10 mouse cellular contexts compared by ENCODE assay signal in genomic region chr16:31046217-31046659, GRCm38 (mm10). TPM values are rescaled to one million over a fixed set of nuclear protein-coding genes. Genes with fewer than 3 reads are reported as not detected.
A peak's percentile ranks its signal among the peaks of the same experiment; 100 is the strongest.
DNase-seq lines count a peak whose midpoint lies in the region; ATAC-seq lines count a peak whose summit lies in the region.
"Had no signal": no experiment of that assay in that cellular context is flagged by ENCODE, and none has a peak within 500 bp of the region (broad histone marks: within the 10 kb centered on the region; RNA-seq: fewer than 3 reads in every experiment).

No protein-coding gene starts in this region.

- peak overlapping the region; percentile 53 for H3K9ac ChIP-seq in heart, embryonic 13.5 days

- peaks cover 32% of the 10 kb centered on the region for H3K4me1 ChIP-seq in heart, embryonic 13.5 days

- H3K4me2 ChIP-seq in heart, embryonic 13.5 days, result peak overlapping the region; percentile 51
- H3K4me2 ChIP-seq: midbrain, embryonic 11.5 days had no signal

- H3K27ac ChIP-seq in heart, embryonic 13.5 days (replicated peaks), result peak overlapping the region; percentile 90

- no peak overlapping the region for H3K4me3 ChIP-seq in heart, embryonic 13.5 days

- H3K27me3 ChIP-seq in heart, embryonic 13.5 days (replicated peaks), result no peaks in the 10 kb centered on the region

- no peaks in the 10 kb centered on the region for H3K9me3 ChIP-seq in heart, embryonic 13.5 days

- DNase-seq in cerebellum, adult 11 months, result no peak
- peak; percentile 25 to 39 for DNase-seq in left cerebral cortex, adult 18-20 months (ENCODE audit: low spot score in 2 of 2)
- no peak for DNase-seq in left cerebral cortex, adult 11 months (ENCODE audit: low spot score)
- peak; percentile 66 for DNase-seq in 416B (ENCODE audit: low read depth)
- DNase-seq in thymus, postnatal 4 days, result no peak
- DNase-seq in kidney, adult 8-10 months, result no peak
- DNase-seq: B cell, adult 2 months had no signal

- no peaks in the 10 kb centered on the region for H3K36me3 ChIP-seq in heart, embryonic 13.5 days

- ATAC-seq in cerebellum, adult (ENCODE audit: insufficient number of reproducible peaks, low FRiP score, low TSS enrichment), result peak; percentile 37; the same call in 1 of the 2 replicates
- ATAC-seq in heart, embryonic 13.5 days (ENCODE audit: extremely low read depth, insufficient number of reproducible peaks, low FRiP score, low TSS enrichment), result no peak; the same call in 1 of the 2 replicates

- 20% methylated on average over 14 of the region's 14 CpGs for WGBS in heart, embryonic 13.5 days

RNA-seq across cellular contexts. Expression of gene Xxylt1, which starts 35.0 kb away (rescaled TPM):
- total RNA-seq in left cerebral cortex, adult 18-20 months (2021), result 10 to 100 TPM; 22.5 to 23.2 TPM
- polyA plus RNA-seq in heart, embryonic 13.5 days (2015; fragmentation: Nextera tagmentation; extraction: Ambion mirVana), result 8.4 and 9.8 TPM in 2 replicates

Comparison
In these comparisons a context has a peak if more than half of its experiments do, and no peak if none do; other contexts are left out.
1. DNase-seq: peak in left cerebral cortex, adult 18-20 months (2 of 2) and 416B (single experiment); none in cerebellum, adult 11 months (single experiment), left cerebral cortex, adult 11 months (single experiment), thymus, postnatal 4 days (single experiment) and kidney, adult 8-10 months (0 of 2).